Comparison of ENCODE assay signal across 8 mouse cellular contexts in genomic region chr2:31470683-31471385, GRCm38 (mm10). TPM values are rescaled to one million over a fixed set of nuclear protein-coding genes. Genes with fewer than 3 reads are reported as not detected.
DNase-seq lines count a peak whose midpoint lies in the region; ATAC-seq and TF ChIP-seq lines count a peak whose summit lies in the region.

No protein-coding gene starts in this region.

- no peaks in the 10 kb centered on the region for H3K36me3 ChIP-seq in lung, postnatal 0 days (ENCODE audit: insufficient read depth, low read length)
- no peaks in the 10 kb centered on the region for H3K36me3 ChIP-seq in stomach, embryonic 16.5 days (ENCODE audit: control insufficient read depth, insufficient read depth, low read length)

- H3K4me1 ChIP-seq in lung, postnatal 0 days (ENCODE audit: insufficient read depth, low read depth, low read length): no peaks in the 10 kb centered on the region; the same call in 1 of the 2 replicates
- H3K4me1 ChIP-seq in stomach, embryonic 16.5 days (ENCODE audit: control insufficient read depth, insufficient read depth, low read length): peaks cover 7% of the 10 kb centered on the region

- H3K9me3 ChIP-seq in lung, postnatal 0 days (ENCODE audit: low read length): no peaks in the 10 kb centered on the region
- H3K9me3 ChIP-seq in stomach, embryonic 16.5 days (replicated peaks; ENCODE audit: control insufficient read depth, low read length): no peaks in the 10 kb centered on the region

- no peaks in the 10 kb centered on the region for H3K27me3 ChIP-seq in lung, postnatal 0 days (replicated peaks; ENCODE audit: insufficient read depth, low read length)
- 0 out of 2 replicates have a peak, but pooled peaks cover 3% of the 10 kb centered on the region for H3K27me3 ChIP-seq in stomach, embryonic 16.5 days (ENCODE audit: control insufficient read depth, insufficient read depth, low read length)

- H3K9ac ChIP-seq in lung, postnatal 0 days (replicated peaks; ENCODE audit: low read depth): peak overlapping the region; percentile 52
- H3K9ac ChIP-seq in stomach, embryonic 16.5 days (ENCODE audit: low read length): peak overlapping the region; percentile 73

- peak overlapping the region; percentile 50 for H3K4me3 ChIP-seq in lung, postnatal 0 days (ENCODE audit: low read depth, low read length)
- H3K4me3 ChIP-seq in stomach, embryonic 16.5 days (replicated peaks; ENCODE audit: low read length): peak overlapping the region; percentile 57

- DNase-seq in spleen, postnatal 36 days (ENCODE audit: low spot score in 2 of 2): peak; percentile 30 to 41
- DNase-seq in spleen, adult 12 weeks (ENCODE audit: low spot score): no peak
- peak; percentile 69 to 71 for DNase-seq in kidney, adult 8-10 months
- peak; percentile 67 for DNase-seq in lung, postnatal 0 days (ENCODE audit: low spot score)
- DNase-seq in adrenal gland, adult 8-10 months: no peak
- DNase-seq in gastrocnemius, postnatal 25 days: no peak

- TF ChIP-seq CTCF in lung, postnatal 0 days (IDR thresholded peaks at IDR 0.05): no peak

- peak overlapping the region; percentile 88 for H3K4me2 ChIP-seq in lung, postnatal 0 days (replicated peaks; ENCODE audit: low read depth, low read length)
- H3K4me2 ChIP-seq in stomach, embryonic 16.5 days (ENCODE audit: low read depth, low read length): peak overlapping the region; percentile 77

- peak overlapping the region; percentile 76 for H3K27ac ChIP-seq in lung, postnatal 0 days (ENCODE audit: low read length)
- peak overlapping the region; percentile 70 for H3K27ac ChIP-seq in stomach, embryonic 16.5 days (ENCODE audit: low read length)

- 5% methylated on average over 17 of the region's 19 CpGs for WGBS in lung, postnatal 0 days
- 8% methylated on average over 19 of the region's 19 CpGs for WGBS in stomach, embryonic 16.5 days

- peak; percentile 59 for ATAC-seq in granulocyte monocyte progenitor cell, adult 5-6 weeks (replicated peaks; ENCODE audit: poor library complexity, severe bottlenecking)
- peak; percentile 70 for ATAC-seq in lung, postnatal 0 days
- peak; percentile 23; the same call in 1 of the 2 replicates for ATAC-seq in stomach, embryonic 16.5 days (ENCODE audit: insufficient read depth, low FRiP score)

- no peak for TF ChIP-seq EP300 in lung, postnatal 0 days (IDR thresholded peaks at IDR 0.05)

RNA-seq across cellular contexts. Expression of gene Ass1, which starts 0.8 kb away (rescaled TPM):
- 148 and 162 TPM in 2 replicates for total RNA-seq in granulocyte monocyte progenitor cell, adult 5-6 weeks (2014; fragmentation: Nextera tagmentation)
- total RNA-seq in granulocyte monocyte progenitor cell, adult 5-6 weeks (2017): 115 and 128 TPM in 2 replicates
- 26.0 and 27.0 TPM in 2 replicates for polyA plus RNA-seq in lung, postnatal 0 days (2015; fragmentation: Nextera tagmentation; extraction: Ambion mirVana)
- polyA plus RNA-seq in stomach, embryonic 16.5 days (2015; fragmentation: Nextera tagmentation; extraction: Ambion mirVana): 212 and 226 TPM in 2 replicates
- total RNA-seq in adrenal gland, adult 8-10 months (2022): 10 to 100 TPM; 23.3 to 46.1 (median 34.9) TPM
- 1 to 10 TPM; 2.0 to 2.7 TPM for total RNA-seq in gastrocnemius, postnatal 25 days (2021)

Comparison
In these comparisons a context has a peak if more than half of its experiments do, and no peak if none do; other contexts are left out.
1. DNase-seq: peak in spleen, postnatal 36 days (2 of 2), kidney, adult 8-10 months (2 of 2) and lung, postnatal 0 days (single experiment); none in spleen, adult 12 weeks (single experiment), adrenal gland, adult 8-10 months (single experiment) and gastrocnemius, postnatal 25 days (single experiment).
2. RNA of gene Ass1, which starts 0.8 kb away (total RNA-seq): 115 to 162 TPM in granulocyte monocyte progenitor cell, adult 5-6 weeks and 23.3 to 46.1 TPM in adrenal gland, adult 8-10 months; 2.0 to 2.7 TPM in gastrocnemius, postnatal 25 days; every median in the first group is over 4 times any median in the second.
3. Peak in every context shown above with its lines, with median percentiles within 50 percentile points of each other: ATAC-seq.